Mouse (Mus musculus): Measurements from ENCODE around the gene Mvp. TPM values are rescaled to one million over a fixed set of nuclear protein-coding genes. Genes with fewer than 3 reads are reported as not detected.

The Mvp gene
- 8.3 and 8.8 TPM in 2 replicates for polyA plus RNA-seq (2012; rRNA removed)

DNA sequence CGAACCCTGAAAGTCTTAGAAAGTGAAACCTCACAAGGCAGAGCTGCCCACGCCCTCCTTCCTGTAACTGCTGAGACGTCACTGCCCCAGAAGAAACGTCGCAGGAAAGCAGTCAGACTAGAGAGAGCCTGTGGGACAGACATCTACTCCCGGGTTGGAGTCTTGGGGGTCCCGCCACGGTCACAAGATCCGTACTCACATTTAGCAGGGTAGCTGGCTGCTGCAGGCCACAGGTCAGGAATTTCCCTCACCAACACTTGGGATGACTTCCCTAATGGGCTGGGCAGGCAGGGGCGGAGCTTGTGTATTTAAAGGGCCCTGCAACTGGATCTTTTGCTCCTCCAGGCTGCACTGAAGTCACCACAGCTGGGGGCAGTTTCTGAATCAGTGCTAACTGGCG is at the start of gene Mvp:
Gene Mvp, minus strand, starts transcription at position 302 of the 400 bp plus-strand sequence.
- DNase-seq (ENCODE audit: extremely low spot score in 1 of 2, low spot score in 1 of 2) = no peak

DNA sequence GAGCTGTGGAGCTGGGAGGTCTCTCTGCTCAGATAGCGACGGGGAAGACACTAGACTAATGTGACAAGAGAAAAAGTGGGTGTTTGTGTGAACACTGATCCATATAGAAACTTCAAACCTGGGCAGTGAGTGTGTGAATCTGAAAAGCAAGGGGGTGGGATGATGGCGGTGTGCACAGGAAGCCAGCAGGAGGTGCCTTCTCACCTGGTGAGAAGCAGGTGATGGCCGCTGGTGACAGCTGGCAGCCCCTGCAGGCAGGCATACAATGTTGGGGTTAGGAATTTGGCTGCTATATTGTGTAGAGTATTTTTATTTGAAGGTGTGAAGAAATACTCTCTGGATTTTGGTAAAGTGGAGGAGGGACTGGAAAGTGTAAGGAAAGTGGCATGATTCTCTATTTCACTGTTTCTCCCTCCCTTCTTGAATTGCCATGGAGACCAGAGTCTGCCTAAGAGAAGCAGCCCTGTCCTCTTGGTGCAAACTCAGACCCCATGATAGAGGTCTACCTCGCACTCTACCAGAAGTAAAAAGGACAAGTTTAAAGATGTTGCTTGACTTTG is 40.7 kb upstream of the Mvp start:
- peak in 1 of 2 experiments; percentile 28 for DNase-seq (ENCODE audit: extremely low spot score in 1 of 2, low spot score in 1 of 2)

- peak; percentile 72 to 94 for DNase-seq (ENCODE audit: extremely low spot score in 1 of 2, low spot score in 1 of 2)
Observed at GRCm38 (mm10) chr7:127041851-127042672, 27.6 kb upstream of the Mvp start, which contains the start of gene Kif22. Gene Kif22 (minus strand): TSS chr7:127042471.

GRCm38 (mm10) chr7:127031244-127031643 is 16.8 kb upstream of the Mvp start:
- no peak for DNase-seq (ENCODE audit: extremely low spot score in 1 of 2, low spot score in 1 of 2)

GRCm38 (mm10) chr7:127030172-127030571 is 15.8 kb upstream of the Mvp start:
- no peak for DNase-seq (ENCODE audit: extremely low spot score in 1 of 2, low spot score in 1 of 2)

DNA sequence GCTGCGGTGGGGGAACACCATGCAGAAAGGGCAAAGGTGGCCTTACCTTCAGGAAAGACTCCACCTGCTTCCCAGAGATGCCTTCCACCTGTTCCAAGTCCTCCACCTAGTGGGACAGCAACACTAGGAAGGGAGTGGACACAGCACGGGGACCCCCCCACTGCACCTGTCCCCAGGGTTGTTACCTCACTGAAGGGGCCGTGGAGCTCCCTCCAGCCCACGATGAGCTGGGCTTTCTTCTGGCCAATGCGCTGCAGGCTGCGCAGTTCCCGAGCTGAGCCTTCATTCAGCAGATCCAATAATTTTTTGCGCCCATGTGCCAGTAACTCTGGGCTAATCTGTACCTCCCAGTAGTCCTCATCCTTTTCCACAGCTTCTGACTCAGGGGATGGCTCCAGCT is 13.5 kb upstream of the Mvp start:
- no peak for DNase-seq (ENCODE audit: extremely low spot score in 1 of 2, low spot score in 1 of 2)

GRCm38 (mm10) chr7:127026984-127027726 is 12.7 kb upstream of the Mvp start, which contains the start of gene Maz:
Gene Maz (minus strand): TSS chr7:127027037.
- peak; percentile 98 to 100 for DNase-seq (ENCODE audit: extremely low spot score in 1 of 2, low spot score in 1 of 2)

DNA sequence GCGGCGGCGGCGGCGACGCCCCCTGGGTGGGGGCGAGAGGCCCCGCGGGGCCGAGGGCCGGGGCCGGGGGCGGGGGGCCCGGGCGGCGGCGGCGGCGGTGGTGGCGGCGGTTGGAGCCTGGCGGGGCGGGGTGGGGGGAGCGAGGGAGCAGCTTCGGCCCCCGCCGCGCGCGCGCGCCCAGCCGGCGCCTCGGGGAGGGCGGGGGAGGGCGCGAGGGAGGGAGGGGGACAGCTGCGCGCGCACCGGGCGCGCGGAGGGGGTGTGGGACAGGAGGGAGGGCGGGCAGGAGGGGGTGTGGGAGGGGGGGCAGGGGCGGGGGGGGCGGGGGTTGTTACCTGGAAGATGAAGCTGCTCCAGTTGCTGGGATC is 12.2 kb upstream of the Mvp start:
- DNase-seq (ENCODE audit: extremely low spot score in 1 of 2, low spot score in 1 of 2) = no peak

DNA sequence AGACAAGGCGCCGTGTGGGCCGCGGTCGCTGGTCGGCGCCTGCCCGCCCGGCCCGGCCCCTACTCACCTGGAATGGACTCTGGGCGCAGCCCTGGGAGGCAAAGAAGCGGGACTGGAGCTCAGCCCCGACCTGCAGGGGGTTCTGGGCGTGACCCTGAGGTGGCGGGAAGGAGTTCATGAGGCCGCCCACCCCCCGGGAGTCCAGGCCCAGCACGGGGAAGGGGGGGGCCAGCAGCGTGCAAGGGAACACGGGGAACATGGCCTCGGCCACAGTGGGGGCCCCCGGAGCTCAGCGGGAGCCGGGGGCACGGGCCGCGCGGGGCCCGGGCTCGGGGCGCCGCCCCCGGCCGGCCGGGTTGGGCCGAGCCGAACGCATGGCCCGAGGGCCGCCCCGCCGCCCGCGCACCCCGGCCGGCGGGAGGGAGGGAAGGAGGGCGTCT is 11.8 kb upstream of the Mvp start:
- DNase-seq (ENCODE audit: extremely low spot score in 1 of 2, low spot score in 1 of 2) = no peak

GRCm38 (mm10) chr7:127025556-127026160 is 11.2 kb upstream of the Mvp start:
- DNase-seq (ENCODE audit: extremely low spot score in 1 of 2, low spot score in 1 of 2) = no peak

GRCm38 (mm10) chr7:127024755-127025555 is 10.5 kb upstream of the Mvp start:
- DNase-seq (ENCODE audit: extremely low spot score in 1 of 2, low spot score in 1 of 2) = peak; percentile 81

GRCm38 (mm10) chr7:127023896-127024690 is 9.7 kb upstream of the Mvp start:
- DNase-seq (ENCODE audit: extremely low spot score in 1 of 2, low spot score in 1 of 2) = no peak

- DNase-seq (ENCODE audit: extremely low spot score in 1 of 2, low spot score in 1 of 2) = no peak
Observed at GRCm38 (mm10) chr7:127023272-127023691, 8.9 kb upstream of the Mvp start.

- DNase-seq (ENCODE audit: extremely low spot score in 1 of 2, low spot score in 1 of 2) = no peak
Observed at GRCm38 (mm10) chr7:127022528-127023271, 8.3 kb upstream of the Mvp start.

DNA sequence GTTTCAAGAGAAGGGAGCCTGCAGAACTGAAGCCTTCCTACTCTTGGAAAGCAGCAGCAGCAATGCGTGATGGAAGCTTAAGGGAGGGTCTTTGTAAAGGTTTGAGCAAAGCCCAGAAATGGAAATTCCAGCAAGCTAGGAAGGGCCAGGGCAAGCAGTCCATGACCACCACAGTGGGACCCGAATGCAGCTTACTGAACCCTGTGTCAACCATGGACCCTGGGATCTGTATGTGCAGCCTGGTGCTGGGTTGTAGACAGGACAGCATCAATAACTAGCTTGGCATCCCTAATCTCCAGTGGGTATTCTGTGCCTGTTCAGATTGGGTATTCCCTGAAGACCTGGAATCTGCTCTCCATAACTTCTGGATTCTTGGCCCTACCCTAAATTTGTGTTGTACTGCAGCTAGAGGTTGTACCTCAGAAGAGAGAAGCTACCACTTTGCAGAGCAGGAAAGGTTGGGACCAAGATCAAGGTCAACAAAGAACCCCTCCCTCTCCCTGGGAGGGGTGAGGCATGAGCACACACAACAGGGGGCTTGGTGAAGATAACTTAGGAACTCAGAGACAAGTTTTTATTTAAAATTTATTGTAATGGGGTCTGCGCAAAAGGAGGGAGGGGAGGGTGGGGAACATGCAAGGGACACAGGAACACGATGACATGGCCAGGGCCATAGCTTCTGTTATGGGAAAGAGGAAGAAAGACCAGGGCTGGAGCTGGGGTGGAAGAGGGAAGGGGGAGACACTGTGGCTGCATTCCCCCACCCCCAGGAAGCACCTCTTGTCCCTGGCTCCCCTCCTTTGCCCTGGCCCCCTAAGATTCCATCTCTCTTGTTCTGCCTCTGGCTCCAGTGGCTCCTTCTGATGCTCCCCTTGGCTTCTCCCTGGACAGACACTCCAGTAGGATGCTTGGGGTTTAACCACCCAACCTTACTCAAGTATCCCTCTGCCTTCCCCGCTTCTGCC is 7.4 kb upstream of the Mvp start:
- DNase-seq (ENCODE audit: extremely low spot score in 1 of 2, low spot score in 1 of 2) = no peak

DNA sequence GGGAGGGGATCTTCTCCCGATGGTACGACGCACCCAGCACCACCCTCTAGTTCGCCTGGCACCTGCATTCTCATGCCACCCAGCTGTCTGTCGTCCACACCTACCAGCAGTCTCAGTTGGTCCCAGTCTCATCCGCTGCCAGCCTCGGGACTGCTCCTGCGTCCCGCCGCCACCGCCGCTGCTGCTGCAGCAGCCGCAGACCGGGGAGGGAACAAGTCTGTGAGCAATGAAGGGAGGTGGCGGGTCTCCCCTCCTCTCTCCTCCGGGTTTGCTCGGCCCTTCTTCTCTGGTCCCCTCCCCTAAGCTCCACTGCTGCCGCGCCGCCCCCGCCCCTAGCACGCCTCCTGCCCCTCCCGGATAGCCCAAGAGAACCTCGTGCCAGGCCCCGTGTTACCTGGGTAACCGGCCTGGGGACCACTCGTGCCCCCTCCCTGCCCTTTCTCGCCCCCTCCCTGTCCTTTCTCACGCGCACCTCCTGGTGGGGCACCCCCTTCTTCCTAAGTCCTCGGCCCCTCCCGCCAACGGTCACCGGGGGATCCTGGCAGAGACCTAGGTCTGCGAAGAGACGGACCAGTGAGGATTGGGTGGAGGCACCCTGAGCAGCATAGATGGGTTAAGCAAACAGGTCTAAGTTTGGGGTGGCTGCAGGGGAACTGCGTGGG is 6.6 kb upstream of the Mvp start, which contains the start of the genes Gm42742 and Prrt2:
Gene Gm42742, minus strand, starts transcription at position 197 of the 662 bp plus-strand sequence.
Gene Prrt2, minus strand, starts transcription at position 311 of the 662 bp plus-strand sequence.
- peak; percentile 51 to 74 for DNase-seq (ENCODE audit: extremely low spot score in 1 of 2, low spot score in 1 of 2)

- DNase-seq (ENCODE audit: extremely low spot score in 1 of 2, low spot score in 1 of 2) = no peak
Observed at GRCm38 (mm10) chr7:127020491-127020890, 6.1 kb upstream of the Mvp start.
